Mouse (Mus musculus) fibroblast of lung, adult 2 months (primary cell): ENCODE results near the gene 2310057M21Rik.

Experiments
- DNase-seq: peaks from one replicate; pipeline ENCODE4 v3.0.0-alpha.2; 2011; ENCODE audit warnings: low read depth

Gene 2310057M21Rik

DNA sequence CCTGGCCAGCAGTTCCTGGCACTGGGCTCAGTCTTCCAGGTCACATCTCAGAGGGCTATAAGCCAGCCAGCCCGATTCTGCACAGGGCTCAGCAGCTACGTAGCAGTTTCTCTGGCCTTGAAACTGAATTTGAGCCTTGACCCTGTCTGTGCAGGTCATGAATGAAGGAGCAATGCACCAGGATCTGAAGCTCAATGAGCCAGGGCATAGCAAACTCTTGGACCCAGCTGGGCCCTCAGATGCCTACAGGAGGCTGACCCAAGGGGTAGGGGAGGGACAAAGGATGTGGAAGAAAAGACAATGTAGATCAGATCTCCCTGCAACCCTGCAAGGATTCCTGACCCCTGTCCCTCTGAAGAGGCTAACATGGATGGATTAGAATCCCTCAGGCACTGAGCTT, 40.4 kb downstream of the 2310057M21Rik start, which contains the start of gene Cuzd1:
Gene Cuzd1, minus strand, starts transcription at position 101 of the 400 bp plus-strand sequence.
- no peak for DNase-seq

DNA sequence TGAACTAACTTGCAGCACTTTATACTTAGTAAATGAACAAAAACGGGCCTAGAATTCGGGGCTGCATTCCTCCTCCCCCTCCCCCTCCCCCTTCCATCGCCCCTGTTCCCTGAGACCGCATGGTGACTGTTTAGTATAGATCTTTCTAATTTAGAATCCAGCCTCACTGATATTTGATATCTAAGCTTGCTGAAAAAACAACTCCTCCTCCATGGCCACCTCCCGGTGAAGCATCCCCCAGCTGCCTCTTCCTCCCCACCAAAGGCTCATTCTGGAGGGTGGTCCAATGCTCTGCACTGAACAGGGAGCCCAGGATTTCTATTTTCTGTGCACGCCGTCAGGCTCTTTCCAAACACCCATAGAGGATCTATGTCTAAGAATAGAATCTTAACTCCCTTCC, 44.2 kb downstream of the 2310057M21Rik start:
- DNase-seq: no peak

DNA sequence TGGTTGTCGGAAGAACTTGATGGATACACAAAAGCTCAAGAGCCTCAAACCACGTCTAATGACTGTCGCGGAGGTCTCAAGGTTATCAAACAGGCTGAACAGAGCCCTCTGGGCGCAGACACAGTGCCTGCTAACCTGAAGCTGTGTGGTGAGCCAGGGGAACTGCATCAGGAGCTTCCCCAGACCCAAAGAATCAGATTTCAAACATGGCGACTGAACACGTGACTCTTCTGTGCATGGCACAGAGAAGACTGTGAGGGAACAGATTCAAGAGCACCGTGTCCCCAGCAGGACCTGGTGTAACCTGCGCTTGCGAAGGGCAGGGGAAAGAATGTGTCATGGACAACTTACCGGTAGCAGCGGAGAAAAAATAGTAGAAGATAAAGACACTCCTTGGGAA, 45.0 kb downstream of the 2310057M21Rik start:
- no peak for DNase-seq

DNA sequence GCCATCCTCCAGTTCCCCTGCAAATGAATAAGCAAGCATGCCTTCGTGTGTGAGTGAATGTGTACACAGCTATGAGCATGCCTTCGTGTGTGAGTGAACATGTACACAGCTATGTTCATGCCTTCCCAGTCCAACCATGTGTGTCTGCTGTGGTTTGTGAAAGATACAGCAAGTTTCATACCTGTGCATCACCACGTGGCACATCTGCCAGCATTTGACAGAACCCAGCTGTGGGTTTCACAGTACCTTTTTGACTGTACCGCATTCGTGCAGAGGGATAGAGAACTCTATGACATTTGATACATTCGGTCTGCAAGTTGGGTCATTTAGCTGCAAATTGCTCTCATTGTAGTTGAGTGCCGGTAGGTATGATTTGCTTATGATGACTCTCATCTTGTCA, 48.1 kb downstream of the 2310057M21Rik start:
- no peak for DNase-seq

DNA sequence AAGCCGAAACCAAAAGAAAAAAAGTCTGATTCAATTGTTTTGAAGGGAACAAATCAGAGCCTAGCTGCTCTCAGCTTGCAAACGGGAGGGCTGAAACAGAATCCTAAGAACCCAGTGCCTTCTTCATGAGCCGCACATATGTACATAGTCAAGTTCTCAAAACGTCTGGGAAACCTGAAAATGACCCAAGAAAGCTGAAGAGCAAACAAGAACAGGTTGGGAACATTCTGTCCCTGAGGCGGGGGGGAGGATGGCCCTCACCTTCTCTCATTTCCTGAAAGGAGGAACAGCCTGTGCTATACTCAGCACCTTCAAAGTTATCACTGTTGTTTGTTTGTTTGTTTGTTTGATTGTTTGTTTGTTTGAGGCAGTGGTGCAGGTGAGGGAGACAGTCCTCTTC, 55.8 kb downstream of the 2310057M21Rik start:
- DNase-seq: no peak

DNA sequence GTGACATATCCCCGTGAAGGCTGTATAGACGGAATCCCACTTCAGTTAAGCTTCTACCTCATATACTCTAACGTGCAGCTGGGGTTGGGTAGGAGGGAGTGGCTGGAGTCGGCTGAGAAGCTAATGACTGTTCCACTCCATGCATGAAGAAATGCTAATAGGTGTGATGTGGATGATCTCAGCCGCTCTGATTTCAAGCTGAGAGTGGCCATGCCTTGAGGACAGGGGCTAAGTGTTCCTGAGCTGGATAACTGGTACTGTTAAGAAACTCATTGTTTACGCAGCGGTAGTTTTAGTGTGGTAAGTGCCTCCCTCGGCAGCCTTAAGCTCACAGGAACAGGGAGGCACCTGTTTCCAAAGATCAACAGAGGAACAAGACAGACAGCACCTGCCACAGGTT, 59.2 kb downstream of the 2310057M21Rik start:
- DNase-seq: no peak

DNA sequence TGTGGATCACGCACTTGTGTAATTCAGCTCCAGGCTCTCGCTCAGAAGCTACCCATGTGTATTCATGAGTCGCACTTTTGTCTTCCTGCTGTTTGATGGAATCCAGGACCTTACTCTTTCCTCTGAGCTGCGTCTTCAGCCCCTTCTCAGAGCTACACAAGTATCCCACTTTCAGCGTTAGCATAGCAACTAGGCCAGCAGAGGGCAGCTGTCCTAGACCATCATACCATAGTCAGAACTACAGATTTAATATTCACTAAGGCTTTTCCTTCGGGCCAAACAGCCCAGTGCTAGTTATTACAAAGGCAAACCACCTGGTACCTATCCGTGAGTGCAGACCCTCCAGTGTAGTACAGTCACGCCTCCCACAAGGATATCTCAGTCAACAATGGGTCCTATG, 65.4 kb downstream of the 2310057M21Rik start:
- no peak for DNase-seq
